Mouse (Mus musculus): ENCODE measurements around the gene Smcr8.

DNA sequence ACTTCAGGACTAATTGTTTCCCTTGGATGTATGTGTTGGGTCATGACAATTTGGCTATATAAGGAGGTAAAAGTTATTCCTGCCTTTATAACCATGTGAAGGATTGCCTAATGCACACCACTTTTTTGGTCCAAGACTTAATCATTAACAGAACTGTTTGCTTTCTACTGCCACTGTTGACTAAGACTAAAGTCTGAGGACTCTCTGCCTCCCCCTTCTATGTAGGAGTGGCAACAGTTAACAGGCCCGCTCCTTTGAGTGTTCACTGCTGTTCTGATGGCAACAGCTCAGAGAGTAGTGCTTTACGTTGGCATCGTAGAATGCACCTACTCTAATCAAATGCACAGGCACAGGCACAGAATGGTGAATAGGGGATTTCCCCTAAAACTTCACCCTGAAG, 47.9 kb downstream of the Smcr8 start:
- TF ChIP-seq POLR2A (IDR thresholded peaks at IDR 0.05; ENCODE audit: insufficient read depth, low read depth, low read length) (no peak), CTCF (IDR thresholded peaks at IDR 0.05; ENCODE audit: insufficient read depth, low read depth, low read length) (no peak)
